Mouse (Mus musculus) myocyte (in vitro differentiated cells): ENCODE measurements around the gene Pnkd.

ENCODE experiments used
- CEBPB ChIP-seq: IDR thresholded peaks from 2 replicates; pipeline ENCODE4 v1.6.1; 2011; ENCODE audit warnings: mild to moderate bottlenecking, moderate library complexity; ENCODE audit not compliant: poor library complexity, insufficient read depth, severe bottlenecking
- E2F4 ChIP-seq: IDR thresholded peaks from one replicate; pipeline ENCODE4 v1.6.1; 2011; ENCODE audit warnings: mild to moderate bottlenecking, control low read depth, moderate library complexity; ENCODE audit not compliant: insufficient read depth
- MAX ChIP-seq: IDR thresholded peaks from one replicate; pipeline ENCODE4 v1.6.1; 2011; ENCODE audit warnings: low read depth, mild to moderate bottlenecking, control low read depth
- MYOD1 ChIP-seq, 3 experiments: IDR thresholded peaks; one replicate each; pipeline ENCODE4 v1.6.1; 2011; ENCODE audit warnings: control low read depth in 2 of 3, low read depth in 2 of 3, mild to moderate bottlenecking in 2 of 3, moderate library complexity in 1 of 3; ENCODE audit not compliant: insufficient read length in 2 of 3, control insufficient read depth in 1 of 3
- MYOG ChIP-seq, 3 experiments: IDR thresholded peaks; one replicate each; pipeline ENCODE4 v1.6.1; 2011; ENCODE audit warnings: control low read depth in 2 of 3, low read depth in 2 of 3, mild to moderate bottlenecking in 2 of 3; ENCODE audit not compliant: insufficient read length in 2 of 3, control insufficient read depth in 1 of 3, insufficient read depth in 1 of 3
- POLR2A ChIP-seq: IDR thresholded peaks from one replicate; pipeline ENCODE4 v1.6.1; 2011; ENCODE audit warnings: low read depth, mild to moderate bottlenecking, control low read depth, moderate library complexity; ENCODE audit not compliant: insufficient read length
- POLR2AphosphoS2 ChIP-seq: IDR thresholded peaks from one replicate; pipeline ENCODE4 v1.6.1; 2011; ENCODE audit warnings: low read depth, control low read depth; ENCODE audit not compliant: insufficient read length
- REST ChIP-seq: IDR thresholded peaks from one replicate; pipeline ENCODE4 v1.6.1; 2011; ENCODE audit warnings: mild to moderate bottlenecking, control low read depth, moderate library complexity; ENCODE audit not compliant: insufficient read depth, insufficient read length
- SRF ChIP-seq: IDR thresholded peaks from one replicate; pipeline ENCODE4 v1.6.1; 2011; ENCODE audit warnings: low read depth; ENCODE audit not compliant: control insufficient read depth, insufficient read length
- TCF12 ChIP-seq: IDR thresholded peaks from one replicate; pipeline ENCODE4 v1.6.1; 2011; ENCODE audit warnings: mild to moderate bottlenecking, control low read depth; ENCODE audit not compliant: poor library complexity, insufficient read depth, severe bottlenecking
- TCF3 ChIP-seq: IDR thresholded peaks from one replicate; pipeline ENCODE4 v1.6.1; 2011; ENCODE audit warnings: low read depth, control low read depth; ENCODE audit not compliant: insufficient read length
- USF1 ChIP-seq: IDR thresholded peaks from one replicate; pipeline ENCODE4 v1.6.1; 2011; ENCODE audit warnings: low read depth, mild to moderate bottlenecking, control low read depth, moderate library complexity

- no peak for TF ChIP-seq TCF12
- no peak for TF ChIP-seq POLR2A
- no peak for TF ChIP-seq MYOD1 (IDR thresholded peaks at IDR 0.05; ENCODE audit: control insufficient read depth in 1 of 3, insufficient read length in 2 of 3, low read depth in 2 of 3)
- no peak for TF ChIP-seq USF1
- TF ChIP-seq POLR2AphosphoS2 = no peak
- TF ChIP-seq MAX = no peak
- no peak for TF ChIP-seq CEBPB
- TF ChIP-seq E2F4 = no peak
- no peak for TF ChIP-seq SRF
- no peak for TF ChIP-seq REST
- no peak for TF ChIP-seq MYOG (IDR thresholded peaks at IDR 0.05; ENCODE audit: control insufficient read depth in 1 of 3, insufficient read depth in 1 of 3, insufficient read length in 2 of 3, low read depth in 2 of 3)
- TF ChIP-seq TCF3 = no peak
Measured at GRCm38 (mm10) chr1:74331046-74331681, 46.4 kb downstream of the Pnkd start.
